Mouse (Mus musculus) layer of hippocampus, adult 2 months (tissue): ENCODE measurements around the gene Spata2l. TPM values are rescaled to one million over a fixed set of nuclear protein-coding genes. Genes with fewer than 3 reads are reported as not detected.

ENCODE experiments used
- DNase-seq, 2 experiments: peaks; one replicate each; pipeline ENCODE4 v3.0.0; 2022; ENCODE audit warnings: low spot score in 2 of 2
- H3K27ac ChIP-seq: fragments of 200-600 bp; 2 replicates; pipeline ENCODE4 v1.8.1; 2022
- H3K4me3 ChIP-seq: fragments of 200-600 bp; 2 replicates; pipeline ENCODE4 v1.8.1; 2022; ENCODE audit warnings: mild to moderate bottlenecking
- CTCF ChIP-seq: fragments of 200-600 bp; conservative IDR thresholded peaks from 2 replicates; pipeline ENCODE4 v1.8.1; 2022; ENCODE audit warnings: antibody characterized with exemption, mild to moderate bottlenecking, moderate library complexity
- total RNA-seq, 2 experiments: library from RNA; stranded (reverse); gene quantifications; 2 replicates each; pipeline ENCODE4 v1.2.3; 2021

The Spata2l gene
- total RNA-seq, 2 experiments from 2014 or later: 71.4 to 75.0 TPM

DNA sequence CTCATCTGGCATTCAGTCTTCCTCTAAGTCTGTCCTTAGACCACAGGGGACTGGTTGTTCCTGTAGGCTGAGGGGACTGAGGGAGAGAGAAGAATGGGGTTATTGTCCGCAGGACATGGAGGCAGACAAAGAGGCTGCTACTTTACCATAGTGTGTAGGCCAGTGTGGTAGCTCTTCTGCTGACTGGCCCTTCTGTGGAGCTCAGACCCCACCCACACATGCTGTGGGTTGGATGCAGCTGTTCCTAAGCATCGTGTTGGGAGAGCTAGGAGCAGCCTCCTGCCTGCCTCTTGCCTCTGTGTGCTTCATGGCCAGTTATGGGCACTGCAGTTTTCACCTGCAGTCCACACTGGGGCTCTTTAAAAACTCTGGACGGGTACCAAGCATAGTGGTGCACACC, 21.1 kb upstream of the Spata2l start:
- no peak for TF ChIP-seq CTCF
- DNase-seq: peak in 1 of 2 experiments; percentile 37
- Histone ChIP-seq H3K4me3 (no peak overlapping the region), H3K27ac (peak overlapping the region; percentile 99; the same call in 1 of the 2 replicates)

DNA sequence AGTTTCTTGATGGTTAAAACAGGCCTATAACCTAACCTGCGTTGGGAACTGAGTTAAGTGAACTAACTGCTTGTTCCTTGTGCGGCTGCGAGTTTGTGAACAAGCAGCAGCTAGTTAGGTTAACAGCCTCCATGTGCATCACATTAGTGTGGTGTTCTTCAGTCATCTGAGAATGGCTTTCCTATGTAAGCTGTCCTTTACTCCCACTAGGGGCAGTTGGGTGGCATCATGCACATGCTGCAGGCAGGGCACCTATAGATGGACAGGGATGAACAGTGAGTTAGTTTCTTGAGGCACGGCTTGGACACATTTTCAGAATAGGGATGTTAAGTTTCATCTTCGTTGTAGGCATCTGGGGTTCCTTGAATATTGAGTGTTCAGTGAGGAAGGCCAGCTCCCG, 19.1 kb upstream of the Spata2l start:
- DNase-seq: no peak
- Histone ChIP-seq H3K27ac (peak overlapping the region; percentile 99), H3K4me3 (peak overlapping the region; percentile 98)
- TF ChIP-seq CTCF: peak; percentile 41

DNA sequence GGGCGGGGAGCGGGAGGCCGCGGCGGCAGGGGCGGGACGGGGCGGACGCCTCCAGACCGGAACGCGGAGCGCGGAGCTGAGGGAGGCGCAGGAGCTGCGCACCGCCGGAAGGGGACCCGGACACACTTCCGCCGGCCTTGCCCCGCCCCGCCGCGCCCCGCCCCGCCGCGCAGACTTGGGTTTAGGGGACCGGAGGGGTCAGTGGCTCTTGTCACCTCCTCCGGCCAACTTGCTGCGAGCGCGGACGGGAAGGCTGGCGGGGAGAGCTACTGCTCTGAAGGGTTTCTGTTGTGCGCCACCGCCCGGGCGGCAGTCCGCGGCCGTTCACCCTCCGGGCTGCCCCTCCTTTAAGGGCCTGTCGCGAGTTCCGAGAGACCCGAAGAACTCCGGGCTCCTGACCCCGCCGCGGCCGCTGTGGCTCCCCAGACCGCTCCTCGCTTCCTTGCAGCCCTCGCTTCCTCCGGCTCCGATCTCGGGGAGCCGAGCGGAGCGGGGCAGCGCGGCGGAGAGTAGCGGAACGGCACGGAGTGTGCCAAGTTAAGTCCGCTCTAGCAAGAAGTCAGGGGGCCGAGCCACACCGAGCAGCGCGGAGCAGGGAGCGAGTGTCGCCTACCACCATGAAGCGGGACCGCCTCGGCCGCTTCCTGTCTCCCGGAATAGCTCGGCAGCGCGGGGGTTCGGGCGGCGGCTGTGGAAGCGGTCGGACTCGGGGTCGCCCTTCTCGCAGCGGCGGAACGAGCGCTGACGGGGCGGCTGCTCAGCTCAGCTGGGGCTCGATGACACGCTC, 18.3 kb upstream of the Spata2l start, which contains the start of the genes Zfp276 and Vps9d1:
TSS of gene Zfp276 (plus strand) at position 97 of the 787 bp plus-strand sequence.
TSS of gene Vps9d1 (minus strand) at position 250 of the 787 bp plus-strand sequence.
- peak; percentile 68 to 83 for DNase-seq
- 0 out of 2 replicates have a peak, but pooled peaks have one; percentile 17 for TF ChIP-seq CTCF
- Histone ChIP-seq H3K4me3 (peak within 1 kb of the TSS; percentile 98), H3K27ac (peak within 1 kb of the TSS; percentile 99)

DNA sequence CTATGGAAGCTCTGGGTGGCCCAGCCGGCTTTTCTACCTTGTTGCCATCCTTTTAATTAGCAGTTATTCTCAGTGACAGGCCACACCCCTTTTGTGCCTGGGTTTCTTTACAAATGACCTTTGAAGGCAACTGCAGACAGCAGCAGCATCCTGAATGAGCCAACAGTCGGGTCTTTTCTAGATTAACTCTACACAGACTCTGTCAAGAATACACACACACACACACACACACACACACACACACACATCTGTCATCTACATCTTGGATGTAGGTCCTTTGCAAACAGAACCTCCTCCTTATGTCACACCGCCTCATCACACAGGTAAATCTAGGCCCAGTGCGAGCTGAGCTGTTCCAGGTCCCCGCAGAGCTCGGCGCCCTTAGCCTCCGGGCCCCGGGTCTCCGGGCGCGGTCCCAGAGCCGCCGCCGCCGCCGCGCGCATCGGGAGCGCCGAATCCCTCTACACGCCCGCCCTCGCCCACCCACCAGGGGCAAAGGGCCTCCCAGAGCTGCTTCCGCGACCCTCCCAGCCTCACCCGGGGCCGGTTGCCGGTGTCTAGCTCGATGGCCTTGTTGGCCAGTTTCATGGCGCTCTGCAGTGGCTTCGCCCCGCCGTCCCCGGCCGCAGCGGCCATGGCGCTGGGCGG, 17.5 kb upstream of the Spata2l start:
- Histone ChIP-seq H3K4me3 (peak overlapping the region; percentile 98), H3K27ac (peak overlapping the region; percentile 99)
- TF ChIP-seq CTCF: no peak
- no peak for DNase-seq

DNA sequence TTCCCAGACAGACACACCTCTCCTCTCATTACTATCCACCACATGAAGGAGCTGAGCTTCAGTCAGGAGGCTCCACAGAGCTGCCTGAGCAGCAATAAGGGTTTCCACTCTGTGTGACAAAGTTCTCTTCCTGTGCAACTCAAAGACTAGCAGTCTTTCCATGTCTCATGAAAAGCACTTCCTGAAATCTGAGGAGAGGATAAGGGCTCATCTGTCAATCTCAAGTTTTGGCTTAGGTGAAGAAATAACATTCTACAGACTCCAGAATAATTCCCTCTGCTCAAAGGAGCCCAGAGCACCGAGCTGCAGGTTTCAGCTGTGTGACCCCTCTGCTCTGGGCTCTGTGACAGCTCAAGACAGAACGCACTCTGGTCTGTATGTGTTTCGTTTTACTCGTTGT, 16.9 kb upstream of the Spata2l start:
- peak overlapping the region; percentile 99; the same call in 1 of the 2 replicates for H3K27ac ChIP-seq
- peak overlapping the region; percentile 98 for H3K4me3 ChIP-seq
- no peak for TF ChIP-seq CTCF
- no peak for DNase-seq

DNA sequence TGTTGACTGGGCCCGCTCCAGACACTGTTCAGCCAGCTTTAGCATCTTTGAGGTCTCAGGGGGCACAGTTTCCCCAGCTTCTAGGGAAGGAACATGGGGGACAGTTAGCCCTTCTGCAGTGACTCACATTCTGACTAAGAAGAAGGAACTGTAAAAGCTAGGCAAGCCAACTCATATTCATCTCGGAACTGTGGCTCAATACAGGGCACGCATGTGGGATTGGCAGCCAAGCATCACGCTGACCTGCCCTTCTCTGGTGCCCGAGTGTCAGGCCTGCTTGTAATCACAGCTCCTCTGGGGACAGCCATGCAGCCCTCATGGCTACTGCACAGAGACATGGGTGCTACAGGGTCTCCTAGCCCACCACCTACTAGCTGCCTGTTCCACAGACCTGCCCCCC, 14.9 kb upstream of the Spata2l start:
- H3K27ac ChIP-seq: no peak overlapping the region
- no peak for DNase-seq
- H3K4me3 ChIP-seq: no peak overlapping the region
- no peak for TF ChIP-seq CTCF

DNA sequence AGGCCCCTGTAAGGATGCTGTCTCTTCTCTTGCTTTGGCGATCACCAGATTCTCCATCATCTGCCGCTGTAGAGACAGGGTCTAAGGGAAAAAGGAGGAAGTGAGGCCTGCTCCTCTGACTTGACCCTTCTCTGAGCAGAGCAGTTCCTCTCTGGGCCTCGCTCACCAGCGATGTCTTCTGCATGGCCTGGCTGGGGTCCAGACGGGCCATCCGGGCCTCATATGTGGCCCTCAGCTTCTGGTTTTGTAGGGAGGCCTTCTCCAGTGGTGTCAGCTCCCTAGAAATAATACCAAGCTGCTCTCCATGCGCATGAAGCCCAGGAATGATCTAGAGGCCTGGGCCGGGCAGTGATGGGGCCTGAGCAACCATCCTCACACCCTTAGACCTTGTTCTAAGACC, 12.6 kb upstream of the Spata2l start:
- Histone ChIP-seq H3K4me3 (no peak overlapping the region), H3K27ac (no peak overlapping the region)
- DNase-seq: no peak
- no peak for TF ChIP-seq CTCF

DNA sequence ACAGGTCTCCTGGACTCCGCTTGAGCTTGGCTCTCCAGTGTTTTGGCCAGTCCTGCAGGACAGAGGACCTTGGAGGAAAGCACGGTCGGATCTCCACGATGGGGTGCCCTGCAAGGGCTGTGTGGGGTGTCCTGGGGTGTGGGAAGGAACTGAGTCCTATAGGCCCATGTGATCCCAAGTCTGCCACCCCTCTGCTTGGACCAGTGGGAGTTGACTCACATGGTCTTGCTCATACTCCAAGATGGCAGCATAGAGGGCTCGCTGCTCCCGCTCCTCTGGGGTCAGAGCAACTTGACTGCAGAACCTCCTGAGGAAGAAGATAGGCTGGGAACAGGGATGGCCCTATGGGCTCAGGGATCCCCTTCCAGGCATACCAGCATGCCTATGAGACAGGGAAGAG, 11.7 kb upstream of the Spata2l start:
- Histone ChIP-seq H3K4me3 (no peak overlapping the region), H3K27ac (no peak overlapping the region)
- TF ChIP-seq CTCF: no peak
- DNase-seq: no peak

DNA sequence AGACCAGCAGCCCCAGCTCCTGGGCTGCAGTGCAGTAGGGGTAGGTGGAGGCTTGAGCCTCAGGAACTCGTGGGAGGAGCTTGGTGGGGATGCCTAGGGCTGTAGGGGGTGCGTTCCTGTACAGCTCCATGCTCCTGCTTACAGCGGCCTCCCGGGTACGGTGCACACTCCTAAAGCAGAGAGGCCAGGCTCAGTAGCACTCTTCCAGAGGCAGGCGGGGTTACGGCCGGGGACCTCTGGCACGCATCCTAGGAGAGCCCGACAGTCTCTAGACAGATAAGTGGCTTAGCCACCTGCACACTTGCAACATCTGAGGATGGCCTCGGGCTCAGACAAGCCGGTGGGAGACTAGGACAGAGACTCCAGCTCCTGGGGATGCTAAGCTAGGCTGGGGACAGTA, 9.5 kb upstream of the Spata2l start:
- Histone ChIP-seq H3K4me3 (no peak overlapping the region), H3K27ac (no peak overlapping the region)
- no peak for TF ChIP-seq CTCF
- no peak for DNase-seq

DNA sequence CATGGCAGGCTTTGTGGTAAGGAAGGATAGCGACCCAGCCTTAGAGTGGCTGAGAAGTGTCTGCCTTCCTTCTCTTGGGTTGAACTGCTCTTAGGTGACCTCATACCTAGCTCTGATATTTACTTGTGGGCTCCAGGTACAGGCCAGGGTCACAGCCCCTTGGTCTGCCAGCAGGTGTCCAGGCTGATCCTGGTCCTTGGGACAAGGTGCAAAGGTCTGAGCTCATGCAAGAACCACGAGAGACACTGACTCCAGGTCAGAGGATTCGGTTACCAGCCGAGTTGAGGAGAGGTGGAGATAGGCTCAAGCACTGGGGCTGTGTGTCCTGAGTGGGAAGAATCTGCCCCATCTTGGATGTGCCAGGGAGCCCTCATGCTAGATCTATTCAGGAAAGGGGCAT, 8.3 kb upstream of the Spata2l start:
- TF ChIP-seq CTCF: no peak
- DNase-seq: no peak
- Histone ChIP-seq H3K4me3 (no peak overlapping the region), H3K27ac (no peak overlapping the region)

DNA sequence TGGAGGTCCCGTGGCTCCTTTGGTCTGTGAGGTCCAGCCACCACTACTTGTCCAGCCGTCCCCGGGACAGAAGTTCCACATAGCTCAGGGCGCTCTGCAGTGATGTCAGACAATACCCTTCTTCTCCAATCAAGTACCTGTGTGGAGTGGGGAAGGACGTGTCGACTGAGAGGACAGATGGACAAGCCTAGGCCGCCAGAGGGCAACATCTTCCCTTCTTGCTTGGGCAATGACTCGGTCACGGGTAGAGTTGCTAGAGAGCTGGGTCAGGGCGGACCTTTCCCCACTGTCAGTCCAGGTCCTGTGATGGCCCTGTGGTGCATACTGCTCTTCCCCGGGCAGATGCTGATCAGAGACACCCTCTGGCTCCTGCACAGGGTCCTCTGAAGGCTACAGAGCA, 7.0 kb upstream of the Spata2l start:
- DNase-seq: no peak
- no peak; the same call in 1 of the 2 replicates for TF ChIP-seq CTCF
- H3K27ac ChIP-seq: no peak overlapping the region
- no peak overlapping the region for H3K4me3 ChIP-seq

DNA sequence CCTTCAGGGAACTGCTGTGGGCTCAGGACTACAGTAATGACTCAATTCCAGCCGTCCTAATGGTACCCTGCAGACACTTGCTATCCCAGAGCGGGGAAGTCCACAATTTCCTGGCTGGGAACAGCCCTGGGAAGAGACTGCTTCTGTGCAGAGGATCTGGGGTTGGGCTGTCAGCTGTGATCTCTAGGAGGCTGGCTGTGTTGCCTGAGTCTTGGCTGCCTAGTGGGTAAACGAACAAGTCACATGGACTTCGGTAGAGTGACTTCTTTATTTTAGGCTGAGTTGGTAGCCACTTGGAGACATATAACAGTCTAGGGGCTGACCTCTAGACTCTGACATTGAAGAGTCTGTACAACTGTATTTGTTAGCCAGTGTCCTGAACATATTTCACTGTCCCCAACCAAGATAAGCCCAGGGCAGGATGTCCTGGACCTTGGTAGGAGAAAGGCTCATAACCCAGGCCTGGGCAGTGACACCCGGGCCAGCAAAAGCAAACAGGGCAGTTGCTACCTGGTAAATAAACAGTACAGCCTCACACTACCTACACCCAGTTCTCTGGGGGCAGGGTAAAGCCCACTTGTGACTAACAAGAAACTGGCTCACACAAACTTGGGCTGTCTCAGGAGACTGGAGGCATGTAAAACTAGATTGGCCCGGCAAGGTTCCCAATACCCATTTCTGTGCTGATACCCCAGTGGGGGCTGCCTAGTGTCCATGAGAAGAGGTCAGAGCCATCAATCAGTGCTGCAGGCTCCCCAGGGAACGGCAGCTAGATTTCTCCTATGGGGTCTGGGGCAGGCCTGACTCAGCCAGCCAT, 6.3 kb upstream of the Spata2l start:
- H3K27ac ChIP-seq: no peak overlapping the region
- no peak overlapping the region for H3K4me3 ChIP-seq
- no peak for DNase-seq
- TF ChIP-seq CTCF: no peak

DNA sequence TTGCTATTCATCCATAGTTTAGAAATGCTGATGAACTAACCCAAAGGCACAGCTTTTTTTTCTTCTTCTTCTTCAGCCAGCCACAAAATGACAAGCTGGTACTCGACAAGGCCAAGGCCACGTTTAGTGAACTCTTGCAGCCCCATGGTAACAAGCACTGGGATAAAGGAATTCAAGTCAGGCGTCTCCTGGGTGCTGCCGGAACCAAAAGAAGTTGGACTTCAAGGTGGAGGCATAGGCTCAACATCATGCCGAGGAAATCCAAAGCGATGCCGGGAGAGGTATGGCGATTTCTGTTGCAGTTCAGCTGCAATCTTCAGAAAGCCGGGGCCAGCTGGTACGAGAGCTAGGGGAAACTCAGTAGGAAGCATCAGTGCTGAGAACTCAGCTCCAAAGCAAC, 3.4 kb upstream of the Spata2l start:
- no peak for DNase-seq
- Histone ChIP-seq H3K27ac (peak overlapping the region; percentile 49; the same call in 1 of the 2 replicates), H3K4me3 (no peak overlapping the region)
- TF ChIP-seq CTCF: no peak
